Mouse (Mus musculus): ENCODE results near the gene Metap1d. TPM values are rescaled to one million over a fixed set of nuclear protein-coding genes. Genes with fewer than 3 reads are reported as not detected.
A peak's percentile ranks its signal among the peaks of the same experiment; 100 is the strongest.

Gene Metap1d
- total and polyA plus RNA-seq, 3 experiments: 19.5 to 28.5 TPM; not detected in 1

- peaks cover 0 to 18% of the 10 kb centered on the region in 2 experiments; a peak in 2 of 4 replicates for H3K36me3 ChIP-seq (ENCODE audit: control insufficient read depth in 1 of 2, insufficient read depth in 2 of 2, low read length in 2 of 2)
- no peaks in the 10 kb centered on the region for H3K9me3 ChIP-seq (replicated peaks; ENCODE audit: insufficient read depth, low read length)
- TF ChIP-seq TBP (IDR thresholded peaks at IDR 0.05; ENCODE audit: low read depth, low read length) (no peak), NRF1 (IDR thresholded peaks at IDR 0.05; ENCODE audit: insufficient read depth, low read depth, low read length, poor library complexity, severe bottlenecking) (no peak), ZC3H11A (IDR thresholded peaks at IDR 0.05; ENCODE audit: low read depth, low read length) (no peak), ZKSCAN1 (IDR thresholded peaks at IDR 0.05; ENCODE audit: low read depth, low read length) (no peak), NELFE (IDR thresholded peaks at IDR 0.05; ENCODE audit: low read depth, low read length) (no peak), TCF12 (IDR thresholded peaks at IDR 0.05; ENCODE audit: low read depth, low read length) (no peak), MEF2A (IDR thresholded peaks at IDR 0.05; ENCODE audit: extremely low read depth, insufficient replicate concordance, low read depth, low read length, poor library complexity, severe bottlenecking) (no peak), MAFK (IDR thresholded peaks at IDR 0.05; ENCODE audit: borderline replicate concordance, low read depth, low read length) (no peak), MYB (IDR thresholded peaks at IDR 0.05; ENCODE audit: low read depth, low read length) (no peak), CHD1 (IDR thresholded peaks at IDR 0.05; ENCODE audit: low read depth, low read length) (peak; percentile 94), GATA1 (IDR thresholded peaks at IDR 0.05; ENCODE audit: low read depth, low read length) (no peak), EP300 (IDR thresholded peaks at IDR 0.05; ENCODE audit: low read depth in 1 of 2, low read length in 2 of 2) (peak in 1 of 2 experiments; percentile 3; a peak in 1 of 4 replicates), ZNF384 (IDR thresholded peaks at IDR 0.05; ENCODE audit: low read depth, low read length) (peak; percentile 65; the same call in 1 of the 2 replicates), CTCF (IDR thresholded peaks at IDR 0.05 in 2 of 3, conservative IDR thresholded peaks at IDR 0.05 in 1 of 3; ENCODE audit: control insufficient read depth in 1 of 3, insufficient read depth in 1 of 3, low read depth in 2 of 3, low read length in 3 of 3, poor library complexity in 1 of 3, severe bottlenecking in 1 of 3) (no peak), TAL1 (IDR thresholded peaks at IDR 0.05; ENCODE audit: low read length) (no peak), CHD2 (IDR thresholded peaks at IDR 0.05; ENCODE audit: low read length) (no peak)
- peak; percentile 27 for DNase-seq (ENCODE audit: low read depth, low spot score)
- H3K27me3 ChIP-seq (ENCODE audit: control insufficient read depth in 1 of 2, insufficient read depth in 2 of 2, low read length in 2 of 2): no peaks in the 10 kb centered on the region
- H3K9ac ChIP-seq (ENCODE audit: control insufficient read depth, low read depth, low read length, poor library complexity, severe bottlenecking): peak overlapping the region; percentile 81
- H3K79me2 ChIP-seq (ENCODE audit: control insufficient read depth, insufficient read depth, low read length, poor library complexity): peaks cover 7% of the 10 kb centered on the region; the same call in 1 of the 2 replicates
- peaks cover 4 to 7% of the 10 kb centered on the region in 2 experiments; a peak in 3 of 4 replicates for H3K4me1 ChIP-seq (ENCODE audit: control insufficient read depth in 1 of 2, insufficient read depth in 2 of 2, low read length in 2 of 2)
- H3K27ac ChIP-seq (ENCODE audit: control insufficient read depth, low read depth, low read length): peak overlapping the region; percentile 90
- peak overlapping the region; percentile 75 to 88 for H3K4me3 ChIP-seq (ENCODE audit: control insufficient read depth in 1 of 2, insufficient read depth in 1 of 2, low read depth in 2 of 2, low read length in 2 of 2)
These were observed 813 bp downstream of the Metap1d start for GRCm38 (mm10) chr2:71453917-71454260.

- H3K36me3 ChIP-seq (ENCODE audit: control insufficient read depth in 1 of 2, insufficient read depth in 2 of 2, low read length in 2 of 2): peaks cover 0 to 45% of the 10 kb centered on the region in 2 experiments; a peak in 2 of 4 replicates
- H3K79me2 ChIP-seq (ENCODE audit: control insufficient read depth, insufficient read depth, low read length, poor library complexity): peaks cover 4% of the 10 kb centered on the region
- peaks cover 29 to 35% of the 10 kb centered on the region in 2 experiments for H3K4me1 ChIP-seq (ENCODE audit: control insufficient read depth in 1 of 2, insufficient read depth in 2 of 2, low read length in 2 of 2)
- no peaks in the 10 kb centered on the region for H3K9me3 ChIP-seq (replicated peaks; ENCODE audit: insufficient read depth, low read length)
- H3K27ac ChIP-seq (ENCODE audit: control insufficient read depth, low read depth, low read length): peak overlapping the region; percentile 83
- H3K4me3 ChIP-seq (ENCODE audit: control insufficient read depth in 1 of 2, insufficient read depth in 1 of 2, low read depth in 2 of 2, low read length in 2 of 2): peak overlapping the region; percentile 68 to 72
- H3K9ac ChIP-seq (ENCODE audit: control insufficient read depth, low read depth, low read length, poor library complexity, severe bottlenecking): peak overlapping the region; percentile 82
- DNase-seq (ENCODE audit: low read depth, low spot score): peak; percentile 77
- H3K27me3 ChIP-seq (ENCODE audit: control insufficient read depth in 1 of 2, insufficient read depth in 2 of 2, low read length in 2 of 2): no peaks in the 10 kb centered on the region
- TF ChIP-seq USF2 (IDR thresholded peaks at IDR 0.05; ENCODE audit: borderline replicate concordance in 1 of 2, insufficient read depth in 1 of 2, low read depth in 1 of 2, low read length in 2 of 2): no peak
- TF ChIP-seq ZNF384 (IDR thresholded peaks at IDR 0.05; ENCODE audit: low read depth, low read length): no peak
- TF ChIP-seq SMC3 (IDR thresholded peaks at IDR 0.05; ENCODE audit: low read depth, low read length): no peak
- TF ChIP-seq MAX (IDR thresholded peaks at IDR 0.05; ENCODE audit: low read length): no peak
- no peak for TF ChIP-seq CTCF (IDR thresholded peaks at IDR 0.05 in 2 of 3, conservative IDR thresholded peaks at IDR 0.05 in 1 of 3; ENCODE audit: control insufficient read depth in 1 of 3, insufficient read depth in 1 of 3, low read depth in 2 of 3, low read length in 3 of 3, poor library complexity in 1 of 3, severe bottlenecking in 1 of 3)
- peak; percentile 70 for TF ChIP-seq NRF1 (IDR thresholded peaks at IDR 0.05; ENCODE audit: insufficient read depth, low read depth, low read length, poor library complexity, severe bottlenecking)
- TF ChIP-seq RCOR1 (IDR thresholded peaks at IDR 0.05; ENCODE audit: low read depth, low read length): no peak
- no peak for TF ChIP-seq TAL1 (IDR thresholded peaks at IDR 0.05; ENCODE audit: low read length)
- TF ChIP-seq MEF2A (IDR thresholded peaks at IDR 0.05; ENCODE audit: extremely low read depth, insufficient replicate concordance, low read depth, low read length, poor library complexity, severe bottlenecking): no peak
- TF ChIP-seq MAFK (IDR thresholded peaks at IDR 0.05; ENCODE audit: borderline replicate concordance, low read depth, low read length): no peak
- no peak for TF ChIP-seq JUND (IDR thresholded peaks at IDR 0.05; ENCODE audit: low read depth, low read length)
- TF ChIP-seq HCFC1 (IDR thresholded peaks at IDR 0.05; ENCODE audit: low read depth, low read length): no peak
- no peak for TF ChIP-seq SIN3A (IDR thresholded peaks at IDR 0.05; ENCODE audit: low read length)
- no peak for TF ChIP-seq ETS1 (IDR thresholded peaks at IDR 0.05; ENCODE audit: low read depth, low read length)
- no peak for TF ChIP-seq TBP (IDR thresholded peaks at IDR 0.05; ENCODE audit: low read depth, low read length)
- TF ChIP-seq CHD2 (IDR thresholded peaks at IDR 0.05; ENCODE audit: low read length): no peak
- TF ChIP-seq ZKSCAN1 (IDR thresholded peaks at IDR 0.05; ENCODE audit: low read depth, low read length): no peak
- TF ChIP-seq TCF12 (IDR thresholded peaks at IDR 0.05; ENCODE audit: low read depth, low read length): no peak
- TF ChIP-seq GATA1 (IDR thresholded peaks at IDR 0.05; ENCODE audit: low read depth, low read length): no peak
- 0 out of 2 replicates have a peak, but pooled peaks have one; percentile 1 for TF ChIP-seq USF1 (IDR thresholded peaks at IDR 0.05; ENCODE audit: low read depth, low read length)
- TF ChIP-seq MXI1 (IDR thresholded peaks at IDR 0.05; ENCODE audit: low read depth, low read length): peak; percentile 76
- TF ChIP-seq ELF1 (IDR thresholded peaks at IDR 0.05; ENCODE audit: low read depth, low read length): no peak
- TF ChIP-seq POLR2AphosphoS5 (IDR thresholded peaks at IDR 0.05; ENCODE audit: borderline replicate concordance, low read depth, low read length): no peak
These were observed 5.5 kb downstream of the Metap1d start for GRCm38 (mm10) chr2:71458624-71459023.

Measured in MEL (cell line).